Mouse (Mus musculus): ENCODE data around the gene Fbxl16.

GRCm38 (mm10) chr17:25825311-25825710, 16.4 kb downstream of the Fbxl16 start:
- TF ChIP-seq POLR2A (IDR thresholded peaks at IDR 0.05; ENCODE audit: insufficient read length, low read depth) = no peak
- TF ChIP-seq CEBPB (IDR thresholded peaks at IDR 0.05; ENCODE audit: insufficient read depth, poor library complexity, severe bottlenecking) = no peak
- no peak for TF ChIP-seq USF1 (IDR thresholded peaks at IDR 0.05; ENCODE audit: low read depth)
- TF ChIP-seq TCF12 (IDR thresholded peaks at IDR 0.05; ENCODE audit: insufficient read depth, poor library complexity, severe bottlenecking) = no peak
- TF ChIP-seq MYOG (IDR thresholded peaks at IDR 0.05; ENCODE audit: control insufficient read depth in 1 of 3, insufficient read depth in 1 of 3, insufficient read length in 2 of 3, low read depth in 2 of 3) = no peak

Measured in myocyte (in vitro differentiated cells).